Mouse (Mus musculus) layer of hippocampus, adult 11-12 months (tissue): ENCODE results near the gene F10.
"Not testable (repeated sequence)": the region's sequence is repeated elsewhere in the genome, so short reads cannot be mapped to it uniquely, and the experiment has no call there.

Experiments used
- DNase-seq: peaks from one replicate; pipeline ENCODE4 v3.0.0; 2022; ENCODE audit warnings: low spot score

Gene F10

GRCm38 (mm10) chr8:13060441-13061150 lies 23.5 kb downstream of the F10 start, which contains the start of gene Proz:
Gene Proz (plus strand): TSS chr8:13060914.
- no peak for DNase-seq

- DNase-seq, result no peak
These were observed 26.0 kb downstream of the F10 start for GRCm38 (mm10) chr8:13063112-13063511.

- DNase-seq, result no peak
These were observed 36.1 kb downstream of the F10 start for GRCm38 (mm10) chr8:13073255-13073654.

DNA sequence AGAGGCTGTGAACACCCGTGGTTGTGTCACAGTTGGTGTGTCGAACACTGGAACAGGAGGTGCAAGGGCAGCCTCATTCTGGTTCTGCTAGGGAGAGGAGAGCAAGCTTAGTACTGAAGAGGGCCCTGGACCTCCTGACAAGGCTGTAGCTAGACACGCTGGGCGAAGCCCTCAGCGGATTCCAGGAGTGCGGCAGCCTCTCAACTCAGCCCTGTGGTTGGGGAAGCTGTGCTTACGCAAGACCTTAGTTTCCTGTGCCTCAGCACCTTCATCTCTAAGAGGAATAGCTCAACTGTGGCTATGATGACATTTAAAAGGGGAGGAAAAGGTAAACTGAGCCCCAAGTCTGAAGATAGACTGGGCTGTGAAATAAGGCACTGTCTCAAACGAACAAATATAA lies 37.9 kb downstream of the F10 start:
- DNase-seq, result no peak

- not testable (repeated sequence) for DNase-seq
These were observed 38.5 kb downstream of the F10 start for GRCm38 (mm10) chr8:13075579-13075978.

DNA sequence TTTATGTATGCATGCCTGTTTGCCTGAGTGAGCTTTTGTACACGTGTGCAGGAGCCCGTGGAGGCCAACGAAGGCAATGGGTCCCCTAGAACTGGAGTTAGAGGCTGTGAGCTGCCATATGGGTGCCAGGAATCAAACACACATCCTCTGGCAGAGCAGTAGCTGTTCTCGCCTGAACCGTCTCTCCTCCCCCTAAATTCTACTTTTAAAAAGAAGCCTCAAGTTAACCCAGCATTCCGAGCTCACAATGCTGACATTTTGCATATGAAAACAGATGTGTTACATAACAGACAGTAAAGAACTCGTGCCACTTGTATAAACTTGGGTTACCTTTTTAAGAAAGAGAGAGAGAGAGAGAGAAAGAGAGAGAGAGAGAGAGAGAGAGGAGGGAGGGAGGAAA lies 40.4 kb downstream of the F10 start:
- no peak for DNase-seq

DNA sequence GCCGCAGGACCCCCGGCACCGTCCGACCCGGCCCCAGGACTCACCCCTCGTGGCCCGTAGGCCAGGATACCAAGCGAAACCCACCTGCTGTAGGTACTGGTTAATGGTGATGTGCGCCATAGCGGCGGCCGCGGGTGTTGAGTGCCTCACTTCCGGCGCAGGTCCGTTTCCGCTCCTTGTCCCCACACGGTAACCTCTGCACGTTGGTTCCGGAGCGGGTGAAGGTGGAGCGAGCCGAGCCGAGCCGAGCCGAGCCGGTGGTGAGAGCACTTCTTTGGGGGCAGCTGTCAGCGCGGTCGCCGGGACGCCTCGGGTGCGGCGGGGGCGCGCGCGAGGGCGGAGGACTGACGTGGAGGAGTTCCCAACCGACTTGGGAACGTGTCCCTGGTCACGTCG lies 67.6 kb downstream of the F10 start:
- peak; percentile 92 for DNase-seq

DNA sequence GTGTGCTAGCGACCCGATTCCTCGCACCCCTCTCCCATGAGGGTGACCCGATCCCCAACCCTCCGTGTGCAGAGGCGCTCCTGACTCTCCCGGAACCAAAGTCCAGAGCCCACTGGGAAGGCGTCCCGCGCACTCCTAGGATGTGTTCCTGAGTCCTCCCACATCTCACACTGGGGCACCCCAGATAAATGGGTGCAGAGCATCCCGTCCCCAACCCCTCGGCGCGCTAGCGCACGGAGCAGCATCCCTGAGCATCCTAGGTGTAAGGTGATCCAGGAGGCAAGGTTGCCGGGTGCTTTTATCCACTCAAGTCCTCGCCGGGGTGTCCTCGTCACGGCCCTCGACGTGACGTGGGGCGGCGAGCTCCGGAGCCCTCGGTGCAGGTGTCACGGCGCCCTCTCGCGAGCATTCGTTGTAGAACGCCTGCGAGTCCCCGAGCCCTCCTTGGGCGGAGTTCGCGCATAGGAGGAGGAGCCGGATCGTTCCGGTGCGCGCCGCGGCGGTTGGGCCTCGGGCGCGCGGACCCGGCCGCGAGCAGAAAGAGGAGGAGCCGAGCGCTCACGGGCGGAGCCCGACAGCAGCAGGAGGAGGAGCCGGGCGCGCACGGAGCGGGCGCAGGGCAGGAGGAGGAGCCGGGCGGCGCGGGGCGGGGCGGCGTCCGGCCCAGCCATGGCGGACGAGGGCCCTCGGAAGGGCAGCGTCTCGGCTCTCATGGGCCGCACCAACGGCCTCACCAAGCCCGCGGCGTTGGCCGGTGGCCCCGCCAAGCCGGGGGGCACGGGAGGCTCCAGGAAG lies 68.2 kb downstream of the F10 start, which contains the start of the genes Pcid2 and Cul4a:
TSS of gene Pcid2 (minus strand) at position 373 of the 795 bp plus-strand sequence.
TSS of gene Cul4a (plus strand) at position 535 of the 795 bp plus-strand sequence.
- DNase-seq, result peak; percentile 97

DNA sequence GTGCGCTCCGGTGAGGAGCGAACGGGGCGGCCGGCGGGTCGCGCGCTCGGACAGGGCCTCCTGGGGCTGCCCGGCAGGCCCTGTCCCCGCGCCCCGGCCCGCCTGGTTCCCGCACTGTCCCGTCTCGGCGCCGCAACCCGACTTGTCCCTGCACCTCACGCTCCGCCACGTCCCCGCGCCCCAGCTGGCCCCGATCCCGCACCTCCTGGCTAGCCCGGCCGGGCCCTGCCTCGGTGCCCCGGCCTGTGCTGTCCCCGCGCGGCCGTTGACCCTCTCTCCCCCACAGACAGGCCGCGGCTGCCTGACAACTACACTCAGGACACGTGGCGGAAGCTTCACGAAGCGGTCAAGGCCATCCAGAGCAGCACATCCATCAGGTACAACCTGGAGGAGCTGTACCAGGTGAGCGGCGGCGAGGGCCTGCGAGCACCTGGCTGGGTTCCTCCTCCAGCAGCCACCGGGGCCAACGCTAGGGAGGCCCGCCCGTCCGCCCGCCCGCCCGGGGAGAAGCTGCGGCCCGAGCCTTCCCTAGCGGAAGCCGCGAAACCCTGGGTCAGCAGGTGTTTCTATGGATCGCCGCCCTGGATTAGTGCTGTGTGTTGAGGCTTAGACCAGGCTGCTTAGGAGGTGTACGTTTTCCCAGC lies 68.9 kb downstream of the F10 start:
- DNase-seq, result no peak
